ENCODE assay signal across 14 mouse cellular contexts in genomic region chr7:43785286-43785685, GRCm38 (mm10). TPM values are rescaled to one million over a fixed set of nuclear protein-coding genes. Genes with fewer than 3 reads are reported as not detected.
DNase-seq lines count a peak whose midpoint lies in the region; ATAC-seq lines count a peak whose summit lies in the region.
"Had no signal": no experiment of that assay in that cellular context is flagged by ENCODE, and none has a peak within 500 bp of the region (broad histone marks: within the 10 kb centered on the region; RNA-seq: fewer than 3 reads in every experiment).

No protein-coding gene starts in this region.

- 0 out of 2 replicates have a peak, but pooled peaks cover 6% of the 10 kb centered on the region for H3K27me3 ChIP-seq in kidney, embryonic 14.5 days (ENCODE audit: control insufficient read depth, insufficient read depth, low read length)

- DNase-seq in kidney, postnatal 14 days, result peak; percentile 35
- peak; percentile 21 for DNase-seq in A20 (ENCODE audit: low read depth, low spot score)
- DNase-seq in Muller cell, postnatal 12 days (ENCODE audit: inconsistent ontology term), result peak; percentile 38
- DNase-seq in fibroblast of lung, adult 2 months (ENCODE audit: low read depth), result peak; percentile 31
- DNase-seq in gastrocnemius, postnatal 4 days (ENCODE audit: low spot score in 2 of 2), result no peak
- no peak for DNase-seq in spleen, postnatal 36 days (ENCODE audit: low spot score in 2 of 2)
- DNase-seq: layer of hippocampus, adult 9-11 months; right cerebral cortex, adult 18-20 months had no signal

- no peaks in the 10 kb centered on the region for H3K36me3 ChIP-seq in kidney, embryonic 14.5 days (ENCODE audit: control insufficient read depth, insufficient read depth, low read length)
- H3K36me3 ChIP-seq: hindbrain, embryonic 12.5 days; limb, embryonic 12.5 days had no signal

- WGBS in kidney, embryonic 14.5 days, result 85% methylated on average over 1 of the region's 1 CpGs

- 0 out of 2 replicates have a peak, but pooled peaks cover 4% of the 10 kb centered on the region for H3K4me1 ChIP-seq in kidney, embryonic 14.5 days (ENCODE audit: control insufficient read depth, insufficient read depth, low read length)

- no peak overlapping the region for H3K4me3 ChIP-seq in kidney, embryonic 14.5 days (ENCODE audit: low read length)
- H3K4me3 ChIP-seq: hindbrain, embryonic 12.5 days; limb, embryonic 12.5 days; megakaryocyte, embryonic 14.5 days had no signal

- no peak overlapping the region for H3K4me2 ChIP-seq in kidney, embryonic 14.5 days (replicated peaks; ENCODE audit: low read depth, low read length)
- H3K4me2 ChIP-seq: hindbrain, embryonic 12.5 days; limb, embryonic 12.5 days had no signal

- no peak overlapping the region for H3K9ac ChIP-seq in kidney, embryonic 14.5 days (ENCODE audit: low read depth, low read length)
- H3K9ac ChIP-seq: hindbrain, embryonic 12.5 days; limb, embryonic 12.5 days had no signal

- no peak for ATAC-seq in kidney, embryonic 14.5 days (ENCODE audit: low FRiP score, low TSS enrichment)

- H3K9me3 ChIP-seq in kidney, embryonic 14.5 days (ENCODE audit: control insufficient read depth, low read length), result no peaks in the 10 kb centered on the region
- H3K9me3 ChIP-seq: hindbrain, embryonic 12.5 days; limb, embryonic 12.5 days had no signal

- no peak overlapping the region for H3K27ac ChIP-seq in kidney, embryonic 14.5 days (ENCODE audit: low read depth, low read length)
- H3K27ac ChIP-seq: hindbrain, embryonic 12.5 days; limb, embryonic 12.5 days had no signal

RNA-seq across cellular contexts. Expression of gene Klk10, which starts 4.5 kb away (rescaled TPM):
- polyA plus RNA-seq in kidney, embryonic 14.5 days (2014; fragmentation: Nextera tagmentation; extraction: Ambion mirVana), result 0.41 and 1.3 TPM in 2 replicates
- total RNA-seq in gastrocnemius, postnatal 4 days (2021), result under 1 TPM in 1 of 2 experiments, not detected in 1; 0.18 TPM
- polyA plus RNA-seq: neural tube, embryonic 11.5 days had no signal

RNA-seq across cellular contexts. Expression of gene Klk9, which starts 6.4 kb away (rescaled TPM):
- polyA plus RNA-seq in kidney, embryonic 14.5 days (2014; fragmentation: Nextera tagmentation; extraction: Ambion mirVana), result 0.26 TPM in 1 of 2 replicates, not detected in the other
- total RNA-seq in gastrocnemius, postnatal 4 days (2021), result not detected
- polyA plus RNA-seq: frontal cortex, adult 2 months; hindbrain, embryonic 12.5 days; neural tube, embryonic 11.5 days had no signal

RNA-seq across cellular contexts. Expression of gene Klk11, which starts 10.9 kb away (rescaled TPM):
- polyA plus RNA-seq in kidney, embryonic 14.5 days (2014; fragmentation: Nextera tagmentation; extraction: Ambion mirVana), result 0.27 TPM in 1 of 2 replicates, not detected in the other
- total RNA-seq in gastrocnemius, postnatal 4 days (2021), result not detected
- polyA plus RNA-seq: frontal cortex, adult 2 months; limb, embryonic 12.5 days; neural tube, embryonic 11.5 days had no signal

RNA-seq across cellular contexts. Expression of gene Klk8, which starts 12.1 kb away (rescaled TPM):
- polyA plus RNA-seq in kidney, embryonic 14.5 days (2014; fragmentation: Nextera tagmentation; extraction: Ambion mirVana), result 38.2 and 43.5 TPM in 2 replicates
- 1 to 10 TPM; 2.5 to 3.5 TPM for total RNA-seq in gastrocnemius, postnatal 4 days (2021)

RNA-seq across cellular contexts. Expression of gene Klk12, which starts 16.6 kb away (rescaled TPM):
- polyA plus RNA-seq in kidney, embryonic 14.5 days (2014; fragmentation: Nextera tagmentation; extraction: Ambion mirVana), result not detected in 2 replicates
- total RNA-seq in gastrocnemius, postnatal 4 days (2021), result not detected
- polyA plus RNA-seq: frontal cortex, adult 2 months; hindbrain, embryonic 12.5 days; limb, embryonic 12.5 days; neural tube, embryonic 11.5 days had no signal

Comparison
In these comparisons a context has a peak if more than half of its experiments do, and no peak if none do; other contexts are left out.
1. DNase-seq: peak in kidney, postnatal 14 days (single experiment), A20 (single experiment), Muller cell, postnatal 12 days (single experiment) and fibroblast of lung, adult 2 months (single experiment); none in gastrocnemius, postnatal 4 days (0 of 2) and spleen, postnatal 36 days (0 of 2).